Mouse (Mus musculus) hindbrain, postnatal 0 days (tissue): ENCODE data around the gene Ift140. TPM values are rescaled to one million over a fixed set of nuclear protein-coding genes. Genes with fewer than 3 reads are reported as not detected.

Experiments used
- ATAC-seq: fragments of 200-750 bp; cut with Nextera tagmentation; 2 replicates; pipeline ENCODE4 v1.8.0; 2017; ENCODE audit warnings: mild to moderate bottlenecking, moderate TSS enrichment, moderate library complexity
- DNase-seq: peaks from one replicate; pipeline ENCODE4 v3.0.0-alpha.2; 2015; ENCODE audit warnings: low spot score
- H3K27ac ChIP-seq: fragments of 300-500 bp; sonication (generic); 2 replicates; pipeline ENCODE4 v1.5.1; 2014; ENCODE audit warnings: mild to moderate bottlenecking
- H3K27me3 ChIP-seq: fragments of 300-500 bp; sonication (generic); 2 replicates; pipeline ENCODE4 v1.6.1; 2014; ENCODE audit warnings: low read length, mixed read lengths; ENCODE audit not compliant: insufficient read depth
- H3K36me3 ChIP-seq: fragments of 300-500 bp; sonication (generic); 2 replicates; pipeline ENCODE4 v1.6.1; 2014; ENCODE audit warnings: low read length, mixed read lengths; ENCODE audit not compliant: insufficient read depth
- H3K4me1 ChIP-seq: fragments of 300-500 bp; sonication (generic); 2 replicates; pipeline ENCODE4 v1.6.1; 2014; ENCODE audit warnings: antibody characterized with exemption, low read length, mixed read lengths; ENCODE audit not compliant: insufficient read depth
- H3K4me2 ChIP-seq: fragments of 300-500 bp; sonication (generic); 2 replicates; pipeline ENCODE4 v1.6.1; 2014; ENCODE audit warnings: low read depth, mild to moderate bottlenecking, low read length, moderate library complexity, mixed read lengths
- H3K4me3 ChIP-seq: fragments of 300-500 bp; sonication (generic); 2 replicates; pipeline ENCODE4 v1.5.1; 2014; ENCODE audit warnings: low read length
- H3K9ac ChIP-seq: fragments of 300-500 bp; sonication (generic); replicated peaks from 2 replicates; pipeline ENCODE4 v1.6.1; 2014; ENCODE audit warnings: mild to moderate bottlenecking, low read length, moderate library complexity, mixed read lengths
- H3K9me3 ChIP-seq: fragments of 300-500 bp; sonication (generic); 2 replicates; pipeline ENCODE4 v1.6.1; 2016; ENCODE audit warnings: low read length, mixed read lengths
- CTCF ChIP-seq: IDR thresholded peaks from 2 replicates; pipeline ENCODE4 v1.5.1; 2016; ENCODE audit warnings: antibody characterized with exemption, control low read depth, low read depth
- WGBS: fragments of 180-500 bp; shearing (Covaris S2); extraction: QIAGEN DNeasy Blood & Tissue Kit; methylation state at CpG from one replicate; pipeline ENCODE4 v1.1.7; 2014; 5-methylcytosine and 5-hydroxymethylcytosine counted together
- polyA plus RNA-seq: library from polyadenylated mRNA; unstranded; fragments of >200 nt; fragmentation: Nextera tagmentation; extraction: Ambion mirVana; gene quantifications from 2 replicates; pipeline ENCODE4 v1.2.1, GENCODE M21; 2015
- total RNA-seq: library from RNA; depleted of rRNA; stranded (reverse); fragments of >200 nt; gene quantifications from 2 replicates; pipeline ENCODE4 v1.2.3, GENCODE M21; 2014

Gene Ift140
- total and polyA plus RNA-seq, 2 experiments from 2014 or later, result 13.1 to 27.0 TPM

DNA sequence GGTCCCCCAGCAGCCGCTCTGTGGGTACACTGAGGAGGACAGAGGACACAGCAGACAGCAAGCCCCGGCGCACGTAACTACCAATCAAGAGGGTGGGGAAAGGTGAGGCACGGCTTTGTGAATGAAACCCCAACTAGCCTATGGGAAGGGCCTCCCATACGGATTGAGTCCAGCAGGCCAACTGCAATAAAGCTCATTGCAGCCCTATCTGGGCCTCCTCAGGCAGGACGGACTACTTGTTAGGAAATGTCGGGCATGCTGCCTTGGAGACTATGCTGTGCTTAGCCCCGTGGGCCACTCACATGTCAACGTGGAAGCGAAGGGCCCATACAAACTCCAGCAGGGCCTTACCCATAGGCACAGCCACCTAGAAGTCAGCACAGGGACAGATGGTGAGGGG, 85.5 kb downstream of the Ift140 start:
- Histone ChIP-seq H3K36me3 (peaks cover 68% of the 10 kb centered on the region), H3K27me3 (no peaks in the 10 kb centered on the region), H3K4me1 (no peaks in the 10 kb centered on the region), H3K4me3 (no peak overlapping the region), H3K9ac (no peak overlapping the region), H3K9me3 (no peaks in the 10 kb centered on the region), H3K4me2 (no peak overlapping the region), H3K27ac (no peak overlapping the region)
- no peak for TF ChIP-seq CTCF
- no peak for ATAC-seq
- 95% methylated on average over 11 of the region's 11 CpGs for WGBS
- no peak for DNase-seq

DNA sequence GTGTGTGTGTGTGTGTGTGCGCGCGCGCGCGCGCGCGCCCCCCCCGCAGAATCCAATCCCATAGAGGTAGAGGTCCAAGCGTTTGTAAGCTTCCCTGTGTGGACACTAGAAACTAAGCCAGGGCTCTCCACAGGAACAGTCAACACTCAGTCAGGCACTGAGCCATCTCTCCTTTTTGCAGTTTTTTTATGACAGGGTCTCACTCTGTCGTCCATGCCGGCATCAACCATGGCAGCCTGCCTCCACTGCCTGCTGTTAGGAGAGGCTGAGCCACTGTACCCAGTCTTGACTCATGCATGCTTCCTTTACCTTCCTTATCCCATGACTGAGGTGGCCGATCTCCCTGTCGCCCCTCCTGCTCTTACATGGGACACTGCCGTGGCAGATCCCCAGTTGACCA, 91.9 kb downstream of the Ift140 start:
- H3K4me1 ChIP-seq, result no peaks in the 10 kb centered on the region
- H3K9me3 ChIP-seq, result no peaks in the 10 kb centered on the region
- no peaks in the 10 kb centered on the region for H3K27me3 ChIP-seq
- no peak overlapping the region for H3K9ac ChIP-seq
- H3K4me3 ChIP-seq, result no peak overlapping the region
- H3K27ac ChIP-seq, result no peak overlapping the region
- DNase-seq, result no peak
- no peak overlapping the region for H3K4me2 ChIP-seq
- WGBS, result 88% methylated on average over 12 of the region's 16 CpGs
- ATAC-seq, result no peak
- peaks cover 52% of the 10 kb centered on the region for H3K36me3 ChIP-seq
- TF ChIP-seq CTCF, result no peak

DNA sequence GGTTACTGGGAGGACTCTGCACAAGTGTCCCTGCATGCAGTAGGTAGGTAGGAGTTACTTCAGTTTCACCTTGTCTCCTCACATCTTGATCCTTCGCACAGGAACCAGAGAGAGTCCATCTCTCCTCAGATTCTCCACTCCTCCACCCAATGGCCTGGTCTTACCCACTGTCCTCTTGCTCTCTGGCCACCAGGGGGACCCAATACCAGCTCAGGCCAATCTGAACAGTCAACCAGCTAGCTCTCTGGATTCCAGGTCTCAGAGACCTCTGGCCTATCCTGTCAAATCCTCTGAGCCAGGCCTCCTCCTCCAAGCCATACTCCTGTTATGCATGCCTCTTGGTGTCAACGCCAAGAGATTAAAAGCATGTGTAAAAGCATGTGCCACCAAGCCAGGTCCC, 93.7 kb downstream of the Ift140 start:
- Histone ChIP-seq H3K36me3 (peaks cover 37% of the 10 kb centered on the region), H3K27ac (no peak overlapping the region), H3K27me3 (no peaks in the 10 kb centered on the region), H3K9ac (no peak overlapping the region), H3K9me3 (no peaks in the 10 kb centered on the region), H3K4me2 (no peak overlapping the region), H3K4me1 (peaks cover under 1% of the 10 kb centered on the region; the same call in 1 of the 2 replicates), H3K4me3 (no peak overlapping the region)
- TF ChIP-seq CTCF, result peak; percentile 76
- DNase-seq (peak; percentile 48), ATAC-seq (peak; percentile 56)
- WGBS, result 87% methylated on average over 2 of the region's 2 CpGs

- Histone ChIP-seq H3K27ac (no peak overlapping the region), H3K9ac (no peak overlapping the region), H3K36me3 (peaks cover 28% of the 10 kb centered on the region), H3K9me3 (no peaks in the 10 kb centered on the region), H3K4me1 (peaks cover 6% of the 10 kb centered on the region; the same call in 1 of the 2 replicates), H3K4me2 (no peak overlapping the region), H3K27me3 (no peaks in the 10 kb centered on the region), H3K4me3 (no peak overlapping the region)
- WGBS, result 92% methylated on average over 6 of the region's 6 CpGs
- TF ChIP-seq CTCF, result no peak
- ATAC-seq (no peak), DNase-seq (no peak)
These were observed 94.7 kb downstream of the Ift140 start for GRCm38 (mm10) chr17:25110590-25110989.

DNA sequence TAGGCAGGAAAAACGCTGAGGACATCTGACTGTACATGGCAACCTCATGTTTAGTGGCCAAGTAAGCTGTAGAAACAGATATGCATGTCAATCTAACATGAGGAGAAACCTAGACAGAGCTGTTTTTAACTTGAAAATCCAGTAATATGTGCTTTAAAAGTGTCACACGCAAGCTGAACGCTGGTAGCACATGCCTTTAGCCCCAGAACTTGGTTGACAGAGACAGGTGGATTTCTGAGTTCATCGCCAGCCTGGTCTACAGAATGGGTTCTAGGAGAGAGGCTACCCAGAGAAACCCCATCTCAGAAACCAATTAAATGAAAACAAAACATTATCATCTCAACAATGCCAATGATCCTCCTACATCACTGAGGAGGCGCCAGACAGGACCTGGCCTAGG, 95.3 kb downstream of the Ift140 start:
- no peak overlapping the region for H3K4me3 ChIP-seq
- no peak for DNase-seq

GRCm38 (mm10) chr17:25111739-25112422, 96.0 kb downstream of the Ift140 start:
- WGBS, result 56% methylated on average over 8 of the region's 8 CpGs
- H3K4me2 ChIP-seq, result no peak overlapping the region
- no peak for ATAC-seq
- peak overlapping the region; percentile 28; the same call in 1 of the 2 replicates for H3K27ac ChIP-seq
- peak; percentile 47 for DNase-seq
- no peaks in the 10 kb centered on the region for H3K9me3 ChIP-seq
- H3K4me3 ChIP-seq, result no peak overlapping the region
- TF ChIP-seq CTCF, result no peak
- no peak overlapping the region for H3K9ac ChIP-seq
- H3K4me1 ChIP-seq, result peaks cover 6% of the 10 kb centered on the region; the same call in 1 of the 2 replicates
- H3K36me3 ChIP-seq, result peaks cover 15% of the 10 kb centered on the region; the same call in 1 of the 2 replicates
- H3K27me3 ChIP-seq, result no peaks in the 10 kb centered on the region

More for the DNA sequence above, 95.3 kb downstream of the Ift140 start:
- peak overlapping the region; percentile 28; the same call in 1 of the 2 replicates for H3K27ac ChIP-seq
- 92% methylated on average over 5 of the region's 5 CpGs for WGBS
- H3K4me2 ChIP-seq, result no peak overlapping the region
- peaks cover 21% of the 10 kb centered on the region; the same call in 1 of the 2 replicates for H3K36me3 ChIP-seq
- no peaks in the 10 kb centered on the region for H3K27me3 ChIP-seq
- ATAC-seq, result no peak
- H3K4me1 ChIP-seq, result peaks cover 6% of the 10 kb centered on the region; the same call in 1 of the 2 replicates
- no peaks in the 10 kb centered on the region for H3K9me3 ChIP-seq
- H3K9ac ChIP-seq, result no peak overlapping the region
- no peak for TF ChIP-seq CTCF

DNA sequence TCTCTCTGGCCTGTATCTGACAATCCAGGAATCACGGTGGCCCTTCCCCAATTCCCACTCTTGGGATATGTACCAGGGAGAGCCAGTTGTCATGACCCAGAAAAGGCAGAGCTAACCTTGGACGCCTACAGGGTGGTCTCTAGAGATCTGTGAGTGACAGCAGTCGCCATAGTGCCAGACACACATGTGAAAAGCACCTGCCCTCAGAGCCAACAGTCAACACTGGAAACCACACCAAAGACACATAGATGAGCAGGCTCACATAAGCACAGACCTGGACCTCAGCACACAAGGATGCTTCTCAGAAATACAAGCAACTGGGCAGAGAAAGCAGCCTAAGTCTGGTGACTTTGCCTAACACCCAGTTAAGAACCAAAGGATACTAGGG, 96.5 kb downstream of the Ift140 start:
- Histone ChIP-seq H3K27me3 (no peaks in the 10 kb centered on the region), H3K27ac (peak overlapping the region; percentile 28; the same call in 1 of the 2 replicates), H3K9ac (no peak overlapping the region), H3K4me2 (no peak overlapping the region), H3K36me3 (peaks cover 14% of the 10 kb centered on the region; the same call in 1 of the 2 replicates), H3K4me1 (peaks cover 6% of the 10 kb centered on the region; the same call in 1 of the 2 replicates), H3K9me3 (no peaks in the 10 kb centered on the region), H3K4me3 (no peak overlapping the region)
- no peak for TF ChIP-seq CTCF
- ATAC-seq (no peak), DNase-seq (no peak)
- 69% methylated on average over 3 of the region's 3 CpGs for WGBS
